Mouse (Mus musculus) intestine, postnatal 0 days (tissue): ENCODE measurements around the gene Iqschfp. TPM values are rescaled to one million over a fixed set of nuclear protein-coding genes. Genes with fewer than 3 reads are reported as not detected.

Source experiments
- ATAC-seq: fragments of 200-750 bp; cut with Nextera tagmentation; 2 replicates; pipeline ENCODE4 v1.8.0; 2017; ENCODE audit warnings: mild to moderate bottlenecking, moderate TSS enrichment, moderate library complexity
- H3K27ac ChIP-seq: fragments of 300-500 bp; sonication (generic); 2 replicates; pipeline ENCODE4 v1.5.1; 2014; ENCODE audit warnings: mild to moderate bottlenecking, low read depth, low read length, moderate library complexity
- H3K27me3 ChIP-seq: fragments of 300-500 bp; sonication (generic); replicated peaks from 2 replicates; pipeline ENCODE4 v1.6.1; 2014; ENCODE audit warnings: low read length, mixed read lengths; ENCODE audit not compliant: control insufficient read depth, insufficient read depth
- H3K36me3 ChIP-seq: fragments of 300-500 bp; sonication (generic); 2 replicates; pipeline ENCODE4 v1.6.1; 2014; ENCODE audit warnings: mild to moderate bottlenecking, moderate library complexity; ENCODE audit not compliant: control insufficient read depth, insufficient read depth
- H3K4me1 ChIP-seq: fragments of 300-500 bp; sonication (generic); replicated peaks from 2 replicates; pipeline ENCODE4 v1.6.1; 2014; ENCODE audit warnings: antibody characterized with exemption, low read length, mixed read lengths; ENCODE audit not compliant: control insufficient read depth, insufficient read depth
- H3K4me2 ChIP-seq: fragments of 300-500 bp; sonication (generic); replicated peaks from 2 replicates; pipeline ENCODE4 v1.6.1; 2014; ENCODE audit warnings: low read depth, mild to moderate bottlenecking, moderate library complexity
- H3K4me3 ChIP-seq: fragments of 300-500 bp; sonication (generic); 2 replicates; pipeline ENCODE4 v1.5.1; 2014; ENCODE audit warnings: low read depth, low read length
- H3K9ac ChIP-seq: fragments of 300-500 bp; sonication (generic); 2 replicates; pipeline ENCODE4 v1.6.1; 2014; ENCODE audit warnings: mild to moderate bottlenecking, low read depth, low read length
- H3K9me3 ChIP-seq: fragments of 300-500 bp; sonication (generic); 2 replicates; pipeline ENCODE4 v1.6.1; 2016; ENCODE audit warnings: mixed run types; ENCODE audit not compliant: control insufficient read depth
- CTCF ChIP-seq: sonication (generic); IDR thresholded peaks from 2 replicates; pipeline ENCODE4 v1.5.1; 2016; ENCODE audit warnings: low read depth, mild to moderate bottlenecking, control low read depth, antibody characterized with exemption, moderate library complexity
- WGBS: fragments of 180-500 bp; shearing (Covaris S2); extraction: QIAGEN DNeasy Blood & Tissue Kit; methylation state at CpG from one replicate; pipeline ENCODE4 v1.1.7; 2014; 5-methylcytosine and 5-hydroxymethylcytosine counted together
- polyA plus RNA-seq: library from polyadenylated mRNA; unstranded; fragments of >200 nt; fragmentation: Nextera tagmentation; extraction: Ambion mirVana; gene quantifications from 2 replicates; pipeline ENCODE4 v1.2.1, GENCODE M21; 2015

Iqschfp gene
- polyA plus RNA-seq, 1 experiment from 2014 or later, result 0.37 TPM

DNA sequence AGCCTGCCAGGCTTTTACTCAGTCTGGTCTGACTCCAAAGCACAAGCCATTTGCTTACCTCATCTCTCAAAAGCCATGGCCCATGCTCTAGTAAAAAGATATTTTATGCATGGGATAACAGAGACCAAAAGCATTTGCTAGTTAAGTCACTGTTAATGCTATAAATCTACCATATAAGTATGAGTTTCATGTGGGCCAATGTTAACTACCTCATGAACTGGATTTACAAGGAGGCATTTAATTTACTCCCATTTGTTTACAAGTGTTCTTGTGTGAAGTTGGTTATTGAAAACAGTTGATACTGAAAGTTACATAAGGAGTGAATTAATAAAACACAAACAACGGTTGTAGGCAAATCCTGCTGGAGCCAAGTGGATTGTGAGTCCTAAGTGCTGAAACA is 268.1 kb downstream of the Iqschfp start:
- no peak overlapping the region for H3K27ac ChIP-seq
- no peak for ATAC-seq
- no peaks in the 10 kb centered on the region for H3K4me1 ChIP-seq
- WGBS, result 77% methylated on average over 1 of the region's 1 CpGs
- H3K36me3 ChIP-seq, result no peaks in the 10 kb centered on the region
- H3K9ac ChIP-seq, result no peak overlapping the region
- H3K9me3 ChIP-seq, result no peaks in the 10 kb centered on the region
- H3K4me2 ChIP-seq, result no peak overlapping the region
- TF ChIP-seq CTCF, result no peak
- no peaks in the 10 kb centered on the region for H3K27me3 ChIP-seq
- H3K4me3 ChIP-seq, result no peak overlapping the region

DNA sequence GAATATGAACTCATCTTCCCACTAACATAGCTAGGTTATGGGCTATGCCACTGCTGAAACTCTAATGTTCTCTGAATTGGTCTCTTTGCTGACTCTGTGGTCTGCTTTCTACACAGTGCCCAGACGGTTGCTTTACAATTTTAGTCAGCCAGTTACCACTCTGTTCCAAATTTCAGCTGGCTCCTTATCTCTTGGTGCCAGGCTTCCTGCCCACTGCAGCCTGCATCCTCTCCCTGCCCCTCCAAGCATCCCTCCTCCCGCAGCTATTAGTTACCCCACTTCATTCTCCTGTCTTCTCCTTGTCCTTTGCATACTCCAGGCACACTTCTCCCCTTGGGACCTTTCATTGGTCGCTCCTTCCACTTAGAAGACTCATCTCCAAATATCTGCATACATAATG is 268.7 kb downstream of the Iqschfp start:
- 64% methylated on average over 3 of the region's 3 CpGs for WGBS
- no peak for TF ChIP-seq CTCF
- no peak overlapping the region for H3K4me3 ChIP-seq
- ATAC-seq, result no peak
- H3K9me3 ChIP-seq, result no peaks in the 10 kb centered on the region
- no peaks in the 10 kb centered on the region for H3K4me1 ChIP-seq
- no peak overlapping the region for H3K9ac ChIP-seq
- H3K36me3 ChIP-seq, result no peaks in the 10 kb centered on the region
- no peak overlapping the region for H3K27ac ChIP-seq
- H3K27me3 ChIP-seq, result no peaks in the 10 kb centered on the region
- no peak overlapping the region for H3K4me2 ChIP-seq

DNA sequence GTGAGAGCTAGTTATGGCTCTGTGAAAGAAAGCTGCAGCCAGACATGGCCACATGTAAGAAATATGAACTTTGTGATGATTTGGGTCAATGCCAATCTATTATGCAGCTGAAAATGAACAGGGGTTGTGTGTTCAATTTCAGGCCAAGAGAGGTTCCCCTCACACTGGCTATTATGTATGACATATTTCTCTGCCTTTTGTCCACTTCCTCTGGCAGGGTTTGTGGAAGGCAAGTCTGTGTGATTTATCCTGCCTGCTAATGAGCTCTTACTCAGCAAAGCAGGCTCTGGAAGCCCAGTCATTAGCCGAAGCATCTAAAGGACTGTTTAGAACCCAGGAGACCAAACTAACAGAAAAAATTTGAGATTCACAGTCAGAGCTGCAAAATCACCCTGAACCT is 286.2 kb downstream of the Iqschfp start:
- TF ChIP-seq CTCF, result no peak
- no peaks in the 10 kb centered on the region for H3K4me1 ChIP-seq
- H3K9ac ChIP-seq, result no peak overlapping the region
- no peaks in the 10 kb centered on the region for H3K27me3 ChIP-seq
- 41% methylated on average over 1 of the region's 1 CpGs for WGBS
- no peaks in the 10 kb centered on the region for H3K36me3 ChIP-seq
- no peak overlapping the region for H3K4me3 ChIP-seq
- ATAC-seq, result no peak
- H3K27ac ChIP-seq, result no peak overlapping the region
- H3K9me3 ChIP-seq, result no peaks in the 10 kb centered on the region
- no peak overlapping the region for H3K4me2 ChIP-seq

DNA sequence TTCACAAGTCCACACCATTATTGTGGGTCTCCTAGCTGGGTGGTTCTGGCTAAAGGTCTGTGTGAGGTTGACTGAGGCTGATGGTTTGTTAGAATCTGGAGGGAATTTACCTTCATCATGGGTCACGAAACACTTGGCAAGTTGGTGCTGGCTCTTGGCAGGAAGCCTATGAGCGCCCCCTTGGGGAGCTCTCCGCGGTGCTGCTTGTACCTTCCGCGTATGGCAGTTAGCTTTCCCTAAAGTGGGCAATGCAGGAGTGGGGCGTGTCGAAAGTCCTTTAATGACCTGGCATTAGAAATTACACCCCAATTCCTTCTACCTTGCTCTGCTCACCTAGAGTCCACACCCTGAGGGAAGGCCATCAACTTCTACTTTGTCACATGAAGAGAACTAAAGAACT is 295.4 kb downstream of the Iqschfp start:
- Histone ChIP-seq H3K9ac (no peak overlapping the region), H3K27me3 (no peaks in the 10 kb centered on the region), H3K27ac (no peak overlapping the region), H3K9me3 (no peaks in the 10 kb centered on the region), H3K4me2 (no peak overlapping the region), H3K36me3 (no peaks in the 10 kb centered on the region), H3K4me1 (no peaks in the 10 kb centered on the region), H3K4me3 (no peak overlapping the region)
- no peak for TF ChIP-seq CTCF
- WGBS, result 61% methylated on average over 8 of the region's 8 CpGs
- no peak for ATAC-seq

DNA sequence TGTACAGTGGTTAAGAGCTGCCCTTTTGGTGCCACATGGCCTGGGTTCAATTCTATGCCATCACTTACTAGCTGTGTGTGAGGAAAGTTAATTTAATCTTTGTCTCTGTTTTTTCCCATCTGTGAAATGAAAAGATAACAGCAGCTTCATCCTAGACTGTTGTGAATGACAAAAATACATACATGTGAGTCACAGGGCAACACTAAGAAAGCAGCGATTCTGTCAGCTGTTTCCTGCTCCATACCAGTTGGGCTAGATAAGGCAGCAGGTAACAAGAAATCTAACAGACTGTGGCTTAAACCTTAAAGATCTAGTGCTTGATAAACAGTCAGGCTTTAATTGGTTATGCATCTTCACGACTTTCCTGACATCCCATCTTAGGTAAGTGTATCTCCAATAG is 297.1 kb downstream of the Iqschfp start:
- TF ChIP-seq CTCF, result no peak
- Histone ChIP-seq H3K4me2 (no peak overlapping the region), H3K27ac (no peak overlapping the region), H3K4me3 (no peak overlapping the region), H3K36me3 (no peaks in the 10 kb centered on the region), H3K27me3 (no peaks in the 10 kb centered on the region), H3K4me1 (no peaks in the 10 kb centered on the region), H3K9ac (no peak overlapping the region), H3K9me3 (no peaks in the 10 kb centered on the region)
- 82% methylated on average over 2 of the region's 2 CpGs for WGBS
- ATAC-seq, result no peak

DNA sequence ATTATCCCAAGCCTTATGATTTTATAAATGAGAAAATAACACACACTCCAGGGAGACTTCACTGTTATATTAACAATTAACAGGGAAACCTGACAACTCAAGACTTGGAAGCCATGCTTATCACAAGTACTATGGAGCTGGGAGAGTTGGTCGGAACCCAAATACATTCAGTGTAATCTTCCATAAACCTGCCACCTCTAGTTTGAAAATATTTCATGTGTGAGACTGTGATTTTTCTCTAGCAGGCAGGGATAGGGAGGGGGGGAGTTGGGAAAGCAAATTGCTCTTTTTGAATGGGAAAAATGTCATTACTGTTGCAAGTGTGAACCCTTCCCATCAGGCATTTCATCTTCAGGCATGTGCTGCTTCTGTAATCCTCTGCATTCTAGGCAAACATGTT is 304.9 kb downstream of the Iqschfp start:
- no peaks in the 10 kb centered on the region for H3K36me3 ChIP-seq
- no peaks in the 10 kb centered on the region for H3K9me3 ChIP-seq
- ATAC-seq, result no peak
- H3K9ac ChIP-seq, result no peak overlapping the region
- H3K4me3 ChIP-seq, result no peak overlapping the region
- no peak overlapping the region for H3K4me2 ChIP-seq
- no peaks in the 10 kb centered on the region for H3K27me3 ChIP-seq
- WGBS, result 86% methylated on average over 1 of the region's 1 CpGs
- no peak for TF ChIP-seq CTCF
- H3K27ac ChIP-seq, result no peak overlapping the region
- no peaks in the 10 kb centered on the region for H3K4me1 ChIP-seq

DNA sequence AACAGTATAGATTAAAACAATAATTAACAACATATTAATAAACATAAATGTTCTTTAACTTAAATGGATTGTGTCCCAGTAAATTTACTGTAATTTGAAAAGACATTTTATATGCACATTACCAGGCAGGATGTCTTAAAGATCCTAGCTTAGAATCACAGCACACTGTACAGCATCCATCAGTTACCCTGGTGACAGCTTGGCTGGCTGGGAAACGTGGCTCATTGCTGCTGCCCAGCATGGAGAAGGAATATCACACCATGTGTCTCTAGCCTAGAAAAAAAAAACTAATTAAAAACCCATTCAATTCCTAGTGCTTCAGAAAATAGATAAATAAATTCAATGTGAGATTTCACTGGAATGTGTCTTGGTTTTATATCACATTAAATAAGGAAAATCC is 309.2 kb downstream of the Iqschfp start:
- Histone ChIP-seq H3K4me3 (no peak overlapping the region), H3K9me3 (no peaks in the 10 kb centered on the region), H3K27me3 (no peaks in the 10 kb centered on the region), H3K9ac (no peak overlapping the region), H3K36me3 (no peaks in the 10 kb centered on the region), H3K27ac (no peak overlapping the region), H3K4me2 (no peak overlapping the region), H3K4me1 (no peaks in the 10 kb centered on the region)
- no peak for TF ChIP-seq CTCF
- WGBS, result 43% methylated on average over 1 of the region's 1 CpGs
- ATAC-seq, result no peak
